Mouse (Mus musculus): ENCODE results near the gene Ttll10.

DNA sequence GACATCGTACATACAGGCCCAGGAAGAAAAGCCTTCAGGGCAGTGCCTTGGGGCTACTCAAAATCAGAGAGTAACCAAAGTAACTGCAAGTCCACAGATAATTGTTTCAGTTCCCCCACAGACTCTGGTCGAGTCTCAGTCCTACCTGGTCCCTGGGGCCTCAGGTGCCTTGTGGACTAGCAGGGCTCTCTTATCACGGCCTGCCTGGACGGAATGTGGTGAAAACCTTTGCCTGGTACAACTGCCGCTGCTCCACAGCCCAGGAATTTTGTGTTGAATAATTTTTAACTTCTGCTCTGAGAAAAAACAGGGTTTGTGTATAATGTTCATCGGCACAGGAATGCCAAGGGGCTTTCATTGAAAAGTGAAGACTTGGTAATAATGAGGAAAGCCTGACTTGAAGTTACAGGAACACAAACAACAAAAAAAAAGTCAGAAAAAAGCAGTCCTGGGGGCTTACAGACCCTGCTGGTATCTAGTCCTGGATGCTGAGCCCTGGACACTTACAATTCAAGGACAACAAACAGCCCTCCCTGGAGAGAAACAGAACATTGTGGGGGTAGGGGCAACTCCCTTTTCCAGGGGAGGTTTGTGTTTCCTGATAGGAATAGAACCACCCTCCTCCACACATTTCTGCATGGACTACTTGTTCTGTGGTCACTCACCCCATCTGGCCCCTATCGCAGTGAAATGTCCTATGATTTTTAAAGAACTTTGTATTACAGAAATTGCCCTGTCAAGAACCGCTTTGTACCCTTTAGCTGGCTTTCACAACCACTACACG lies 25.1 kb upstream of the Ttll10 start:
- TF ChIP-seq CTCF (IDR thresholded peaks at IDR 0.05; ENCODE audit: extremely low read depth, insufficient read depth, insufficient read length, insufficient replicate concordance) (no peak), POLR2A (IDR thresholded peaks at IDR 0.05; ENCODE audit: low read depth, low read length) (no peak)
